Mouse (Mus musculus): ENCODE data around the gene Ltbp2. TPM values are rescaled to one million over a fixed set of nuclear protein-coding genes. Genes with fewer than 3 reads are reported as not detected.

Ltbp2 gene
- polyA plus RNA-seq, 1 experiment: 0.23 TPM

GRCm38 (mm10) chr12:84863196-84863595, 13.1 kb downstream of the Ltbp2 start:
- Histone ChIP-seq H3K4me3 (replicated peaks) (no peak overlapping the region), H3K4me1 (ENCODE audit: control insufficient read depth) (peaks cover 17% of the 10 kb centered on the region), H3K9me3 (ENCODE audit: control insufficient read depth, low read length) (no peaks in the 10 kb centered on the region), H3K36me3 (ENCODE audit: control insufficient read depth) (no peaks in the 10 kb centered on the region), H3K27me3 (ENCODE audit: control insufficient read depth) (peaks cover 46% of the 10 kb centered on the region)
- no peak for TF ChIP-seq TAL1 (IDR thresholded peaks at IDR 0.05; ENCODE audit: low read length)
- no peak for TF ChIP-seq GATA1 (IDR thresholded peaks at IDR 0.05; ENCODE audit: low read length)

GRCm38 (mm10) chr12:84862136-84862910, 14.0 kb downstream of the Ltbp2 start:
- Histone ChIP-seq H3K27me3 (ENCODE audit: control insufficient read depth) (peaks cover 40% of the 10 kb centered on the region), H3K36me3 (ENCODE audit: control insufficient read depth) (no peaks in the 10 kb centered on the region), H3K9me3 (ENCODE audit: control insufficient read depth, low read length) (no peaks in the 10 kb centered on the region), H3K4me1 (ENCODE audit: control insufficient read depth) (peaks cover 26% of the 10 kb centered on the region), H3K4me3 (replicated peaks) (no peak overlapping the region)
- TF ChIP-seq GATA1 (IDR thresholded peaks at IDR 0.05; ENCODE audit: low read length) (no peak), TAL1 (IDR thresholded peaks at IDR 0.05; ENCODE audit: low read length) (no peak)

- TF ChIP-seq TAL1 (IDR thresholded peaks at IDR 0.05; ENCODE audit: low read length) (no peak), GATA1 (IDR thresholded peaks at IDR 0.05; ENCODE audit: low read length) (no peak)
- H3K9me3 ChIP-seq (ENCODE audit: control insufficient read depth, low read length): no peaks in the 10 kb centered on the region
- H3K4me3 ChIP-seq (replicated peaks): no peak overlapping the region
- peaks cover 65% of the 10 kb centered on the region for H3K4me1 ChIP-seq (ENCODE audit: control insufficient read depth)
- H3K36me3 ChIP-seq (ENCODE audit: control insufficient read depth): no peaks in the 10 kb centered on the region; the same call in 1 of the 2 replicates
- peaks cover 9% of the 10 kb centered on the region for H3K27me3 ChIP-seq (ENCODE audit: control insufficient read depth)
Observed at GRCm38 (mm10) chr12:84858149-84859113, 17.9 kb downstream of the Ltbp2 start.

- no peaks in the 10 kb centered on the region; the same call in 1 of the 2 replicates for H3K36me3 ChIP-seq (ENCODE audit: control insufficient read depth)
- H3K27me3 ChIP-seq (ENCODE audit: control insufficient read depth): peaks cover 5% of the 10 kb centered on the region
- H3K4me1 ChIP-seq (ENCODE audit: control insufficient read depth): peaks cover 69% of the 10 kb centered on the region
- H3K9me3 ChIP-seq (ENCODE audit: control insufficient read depth, low read length): no peaks in the 10 kb centered on the region
- no peak for TF ChIP-seq TAL1 (IDR thresholded peaks at IDR 0.05; ENCODE audit: low read length)
- no peak for TF ChIP-seq GATA1 (IDR thresholded peaks at IDR 0.05; ENCODE audit: low read length)
- no peak overlapping the region for H3K4me3 ChIP-seq (replicated peaks)
Observed at GRCm38 (mm10) chr12:84857706-84858105, 18.6 kb downstream of the Ltbp2 start.

GRCm38 (mm10) chr12:84856532-84856931, 19.8 kb downstream of the Ltbp2 start:
- TF ChIP-seq GATA1 (IDR thresholded peaks at IDR 0.05; ENCODE audit: low read length) (no peak), TAL1 (IDR thresholded peaks at IDR 0.05; ENCODE audit: low read length) (no peak)
- Histone ChIP-seq H3K4me1 (ENCODE audit: control insufficient read depth) (peaks cover 81% of the 10 kb centered on the region), H3K4me3 (replicated peaks) (peak overlapping the region; percentile 10), H3K36me3 (ENCODE audit: control insufficient read depth) (no peaks in the 10 kb centered on the region; the same call in 1 of the 2 replicates), H3K9me3 (ENCODE audit: control insufficient read depth, low read length) (no peaks in the 10 kb centered on the region), H3K27me3 (ENCODE audit: control insufficient read depth) (peaks cover 2% of the 10 kb centered on the region; the same call in 1 of the 2 replicates)

- TF ChIP-seq GATA1 (IDR thresholded peaks at IDR 0.05; ENCODE audit: low read length) (no peak), TAL1 (IDR thresholded peaks at IDR 0.05; ENCODE audit: low read length) (no peak)
- Histone ChIP-seq H3K36me3 (ENCODE audit: control insufficient read depth) (no peaks in the 10 kb centered on the region; the same call in 1 of the 2 replicates), H3K27me3 (ENCODE audit: control insufficient read depth) (peaks cover 7% of the 10 kb centered on the region; the same call in 1 of the 2 replicates), H3K4me1 (ENCODE audit: control insufficient read depth) (peaks cover 91% of the 10 kb centered on the region), H3K4me3 (replicated peaks) (peak overlapping the region; percentile 48), H3K9me3 (ENCODE audit: control insufficient read depth, low read length) (no peaks in the 10 kb centered on the region)
Observed at GRCm38 (mm10) chr12:84855084-84855625, 21.2 kb downstream of the Ltbp2 start.

GRCm38 (mm10) chr12:84854392-84855033, 21.8 kb downstream of the Ltbp2 start:
- peaks cover 98% of the 10 kb centered on the region for H3K4me1 ChIP-seq (ENCODE audit: control insufficient read depth)

GRCm38 (mm10) chr12:84851403-84852040, 24.8 kb downstream of the Ltbp2 start:
- TF ChIP-seq GATA1 (IDR thresholded peaks at IDR 0.05; ENCODE audit: low read length) (no peak), TAL1 (IDR thresholded peaks at IDR 0.05; ENCODE audit: low read length) (no peak)
- no peaks in the 10 kb centered on the region for H3K9me3 ChIP-seq (ENCODE audit: control insufficient read depth, low read length)
- peaks cover 93% of the 10 kb centered on the region for H3K4me1 ChIP-seq (ENCODE audit: control insufficient read depth)
- H3K4me3 ChIP-seq (replicated peaks): no peak overlapping the region
- peaks cover 31% of the 10 kb centered on the region for H3K27me3 ChIP-seq (ENCODE audit: control insufficient read depth)
- no peaks in the 10 kb centered on the region; the same call in 1 of the 2 replicates for H3K36me3 ChIP-seq (ENCODE audit: control insufficient read depth)

More at GRCm38 (mm10) chr12:84854392-84855033, 21.8 kb downstream of the Ltbp2 start:
- Histone ChIP-seq H3K36me3 (ENCODE audit: control insufficient read depth) (no peaks in the 10 kb centered on the region; the same call in 1 of the 2 replicates), H3K9me3 (ENCODE audit: control insufficient read depth, low read length) (no peaks in the 10 kb centered on the region), H3K4me3 (replicated peaks) (peak overlapping the region; percentile 48), H3K27me3 (ENCODE audit: control insufficient read depth) (peaks cover 11% of the 10 kb centered on the region)
- TF ChIP-seq TAL1 (IDR thresholded peaks at IDR 0.05; ENCODE audit: low read length): peak; percentile 86
- TF ChIP-seq GATA1 (IDR thresholded peaks at IDR 0.05; ENCODE audit: low read length): peak; percentile 88
